Mouse (Mus musculus): Measurements from ENCODE around the gene Yeats2. TPM values are rescaled to one million over a fixed set of nuclear protein-coding genes. Genes with fewer than 3 reads are reported as not detected.

The Yeats2 gene
- polyA plus RNA-seq, 1 experiment from 2014 or later: 41.7 TPM

DNA sequence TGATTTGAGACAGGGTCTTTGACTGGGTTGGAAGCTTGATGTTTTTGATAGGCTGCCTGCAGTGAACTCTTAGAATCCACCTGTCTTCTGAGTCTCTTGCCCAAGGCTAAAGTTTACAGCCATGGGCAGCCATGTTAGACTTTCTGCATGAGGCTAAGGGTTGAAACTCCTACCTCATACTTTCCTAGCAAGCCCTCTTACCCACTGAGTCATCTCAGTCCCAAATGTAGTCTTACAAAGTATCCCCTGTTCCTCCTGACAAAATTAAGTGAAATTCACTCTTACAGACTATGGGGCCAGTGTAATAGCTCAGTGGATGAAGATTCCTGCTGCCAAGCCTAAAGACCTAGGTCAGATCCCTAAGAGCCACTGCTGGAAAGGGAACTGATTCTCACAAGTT is 106.2 kb downstream of the Yeats2 start:
- Histone ChIP-seq H3K27me3 (peaks cover 4% of the 10 kb centered on the region; the same call in 1 of the 2 replicates), H3K27ac (replicated peaks) (no peak overlapping the region), H3K4me3 (no peak overlapping the region), H3K4me2 (replicated peaks) (no peak overlapping the region), H3K9ac (replicated peaks) (no peak overlapping the region), H3K36me3 (no peaks in the 10 kb centered on the region), H3K9me3 (no peaks in the 10 kb centered on the region), H3K4me1 (no peaks in the 10 kb centered on the region)
- ATAC-seq (ENCODE audit: low FRiP score, low read depth): no peak

GRCm38 (mm10) chr16:20248442-20249174 is 107.7 kb downstream of the Yeats2 start:
- WGBS: 87% methylated on average over 9 of the region's 9 CpGs

DNA sequence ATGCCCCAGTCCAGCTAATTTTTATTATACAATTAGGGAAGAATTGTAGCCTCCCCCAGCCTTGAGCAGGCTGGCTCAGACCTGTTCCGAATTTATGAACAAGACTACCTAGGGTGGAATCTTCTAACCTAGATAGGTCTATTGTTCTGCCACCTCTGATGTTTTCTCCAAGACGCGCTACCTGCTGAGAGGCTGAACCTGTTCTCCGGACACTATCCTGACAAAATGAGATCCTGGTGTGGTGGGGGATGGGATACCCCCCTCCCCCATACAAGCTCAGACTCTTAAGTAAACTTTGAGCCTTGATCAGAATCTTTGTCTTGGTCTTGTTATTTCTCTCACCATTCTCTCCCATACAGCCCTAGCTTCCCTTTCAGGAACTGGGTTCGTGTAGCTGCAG is 117.1 kb downstream of the Yeats2 start:
- WGBS: 77% methylated on average over 5 of the region's 5 CpGs
- no peaks in the 10 kb centered on the region for H3K4me1 ChIP-seq
- no peaks in the 10 kb centered on the region for H3K9me3 ChIP-seq
- H3K27me3 ChIP-seq: no peaks in the 10 kb centered on the region
- no peaks in the 10 kb centered on the region for H3K36me3 ChIP-seq
- no peak overlapping the region for H3K4me2 ChIP-seq (replicated peaks)
- no peak overlapping the region for H3K27ac ChIP-seq (replicated peaks)
- H3K9ac ChIP-seq (replicated peaks): no peak overlapping the region
- H3K4me3 ChIP-seq: no peak overlapping the region
- no peak for ATAC-seq (ENCODE audit: low FRiP score, low read depth)

More at GRCm38 (mm10) chr16:20248442-20249174, 107.7 kb downstream of the Yeats2 start:
- H3K4me1 ChIP-seq: no peaks in the 10 kb centered on the region
- H3K36me3 ChIP-seq: no peaks in the 10 kb centered on the region
- H3K4me2 ChIP-seq (replicated peaks): no peak overlapping the region
- H3K9ac ChIP-seq (replicated peaks): no peak overlapping the region
- H3K27ac ChIP-seq (replicated peaks): no peak overlapping the region
- 0 out of 2 replicates have a peak, but pooled peaks cover 3% of the 10 kb centered on the region for H3K27me3 ChIP-seq
- no peak overlapping the region for H3K4me3 ChIP-seq
- H3K9me3 ChIP-seq: no peaks in the 10 kb centered on the region
- ATAC-seq (ENCODE audit: low FRiP score, low read depth): no peak

- no peak overlapping the region for H3K27ac ChIP-seq (replicated peaks)
- no peak overlapping the region for H3K9ac ChIP-seq (replicated peaks)
- ATAC-seq (ENCODE audit: low FRiP score, low read depth): no peak
- no peak overlapping the region for H3K4me2 ChIP-seq (replicated peaks)
- H3K4me1 ChIP-seq: no peaks in the 10 kb centered on the region
- WGBS: 85% methylated on average over 7 of the region's 7 CpGs
- no peak overlapping the region for H3K4me3 ChIP-seq
- H3K36me3 ChIP-seq: no peaks in the 10 kb centered on the region
- no peaks in the 10 kb centered on the region for H3K27me3 ChIP-seq
- no peaks in the 10 kb centered on the region for H3K9me3 ChIP-seq
Measured at GRCm38 (mm10) chr16:20265089-20265488, 124.2 kb downstream of the Yeats2 start.

- H3K36me3 ChIP-seq: no peaks in the 10 kb centered on the region
- no peaks in the 10 kb centered on the region for H3K4me1 ChIP-seq
- no peak overlapping the region for H3K4me2 ChIP-seq (replicated peaks)
- ATAC-seq (ENCODE audit: low FRiP score, low read depth): no peak
- H3K27ac ChIP-seq (replicated peaks): no peak overlapping the region
- no peak overlapping the region for H3K4me3 ChIP-seq
- WGBS: 84% methylated on average over 4 of the region's 4 CpGs
- no peaks in the 10 kb centered on the region for H3K9me3 ChIP-seq
- no peak overlapping the region for H3K9ac ChIP-seq (replicated peaks)
- no peaks in the 10 kb centered on the region for H3K27me3 ChIP-seq
Measured at GRCm38 (mm10) chr16:20271339-20271738, 130.5 kb downstream of the Yeats2 start.

DNA sequence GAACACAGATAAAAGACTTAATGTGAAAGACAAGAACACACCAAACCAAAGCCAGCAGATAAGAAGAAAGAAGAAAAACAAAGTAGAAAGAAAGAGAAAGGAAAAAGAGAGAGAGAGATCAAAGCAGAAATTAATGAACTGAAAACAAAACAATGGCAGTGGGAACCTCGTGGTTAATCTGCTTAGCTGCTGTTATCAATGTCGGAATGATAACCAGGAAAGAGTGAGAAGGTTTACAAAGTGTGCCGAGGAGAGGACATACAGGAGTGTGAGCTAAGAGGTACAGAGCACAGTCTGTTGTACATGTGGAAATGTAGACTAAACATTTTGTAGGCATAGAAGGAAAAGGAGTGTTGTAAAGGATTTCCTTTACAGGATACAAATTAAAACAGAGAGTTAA is 132.1 kb downstream of the Yeats2 start:
- H3K36me3 ChIP-seq: peaks cover 2% of the 10 kb centered on the region
- H3K4me2 ChIP-seq (replicated peaks): no peak overlapping the region
- H3K4me1 ChIP-seq: no peaks in the 10 kb centered on the region
- WGBS: 12% methylated on average over 3 of the region's 3 CpGs
- no peak overlapping the region for H3K4me3 ChIP-seq
- ATAC-seq (ENCODE audit: low FRiP score, low read depth): no peak
- H3K27ac ChIP-seq (replicated peaks): no peak overlapping the region
- no peak overlapping the region for H3K9ac ChIP-seq (replicated peaks)
- H3K27me3 ChIP-seq: no peaks in the 10 kb centered on the region
- H3K9me3 ChIP-seq: no peaks in the 10 kb centered on the region

DNA sequence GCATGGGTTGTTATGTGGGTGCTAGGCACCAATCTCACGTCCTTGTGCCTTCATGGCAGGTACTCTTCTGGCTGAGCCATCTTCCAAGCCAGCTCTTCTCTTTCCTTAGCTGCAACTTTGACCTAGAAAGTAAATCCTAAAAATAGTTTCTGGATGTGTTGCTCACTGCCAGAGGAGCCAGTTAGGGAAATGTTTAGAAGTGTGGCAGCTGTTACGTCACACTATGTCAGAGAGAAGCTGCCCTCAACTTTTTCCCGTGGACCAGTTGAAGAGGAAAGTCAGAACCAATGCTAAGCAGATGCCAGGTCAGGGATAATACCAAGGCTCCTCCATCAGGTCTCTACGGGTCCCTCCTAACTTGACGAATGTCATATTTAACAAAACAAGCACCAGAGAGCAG is 138.5 kb downstream of the Yeats2 start:
- no peaks in the 10 kb centered on the region for H3K27me3 ChIP-seq
- H3K9me3 ChIP-seq: no peaks in the 10 kb centered on the region
- WGBS: 98% methylated on average over 5 of the region's 5 CpGs
- H3K36me3 ChIP-seq: peaks cover 60% of the 10 kb centered on the region
- no peak overlapping the region for H3K4me3 ChIP-seq
- no peak for ATAC-seq (ENCODE audit: low FRiP score, low read depth)
- no peak overlapping the region for H3K4me2 ChIP-seq (replicated peaks)
- H3K27ac ChIP-seq (replicated peaks): no peak overlapping the region
- H3K4me1 ChIP-seq: no peaks in the 10 kb centered on the region
- no peak overlapping the region for H3K9ac ChIP-seq (replicated peaks)

- WGBS: 90% methylated on average over 4 of the region's 4 CpGs
Measured at GRCm38 (mm10) chr16:20280238-20280637, 139.4 kb downstream of the Yeats2 start.

More at GRCm38 (mm10) chr16:20280238-20280637, 139.4 kb downstream of the Yeats2 start:
- ATAC-seq (ENCODE audit: low FRiP score, low read depth): no peak
- Histone ChIP-seq H3K4me3 (no peak overlapping the region), H3K4me2 (replicated peaks) (no peak overlapping the region), H3K36me3 (peaks cover 67% of the 10 kb centered on the region), H3K9ac (replicated peaks) (no peak overlapping the region), H3K27ac (replicated peaks) (no peak overlapping the region), H3K9me3 (no peaks in the 10 kb centered on the region), H3K27me3 (no peaks in the 10 kb centered on the region), H3K4me1 (no peaks in the 10 kb centered on the region)

Other genes starting within 250 kb of the Yeats2 start
- gene Klhl6, start 158.0 kb upstream of the Yeats2 start, polyA plus RNA-seq (2016; fragmentation: Nextera tagmentation; extraction: Ambion mirVana): 5.4 and 6.0 TPM in 2 replicates
- gene Klhl24, start 43.5 kb upstream of the Yeats2 start, polyA plus RNA-seq (2016; fragmentation: Nextera tagmentation; extraction: Ambion mirVana): 69.1 and 71.9 TPM in 2 replicates
- 1.3 and 1.6 TPM in 2 replicates for gene Map6d1, start 100.3 kb downstream of the Yeats2 start, polyA plus RNA-seq (2016; fragmentation: Nextera tagmentation; extraction: Ambion mirVana)
- 95.0 and 95.2 TPM in 2 replicates for gene Parl, start 161.3 kb downstream of the Yeats2 start, polyA plus RNA-seq (2016; fragmentation: Nextera tagmentation; extraction: Ambion mirVana)
- not detected in 2 replicates for gene Cyp2ab1, start 184.3 kb downstream of the Yeats2 start, polyA plus RNA-seq (2016; fragmentation: Nextera tagmentation; extraction: Ambion mirVana)

All from midbrain, embryonic 12.5 days (tissue).